Mouse (Mus musculus) c-Kit-positive CD71-positive TER-119-negative erythroid progenitor cells, embryonic 14.5 days (primary cell): Measurements from ENCODE around the gene Htra3.

Experiments
- DNase-seq: peaks from one replicate; pipeline ENCODE4 v3.0.0-alpha.2; 2013; ENCODE audit warnings: low read depth

The Htra3 gene

DNA sequence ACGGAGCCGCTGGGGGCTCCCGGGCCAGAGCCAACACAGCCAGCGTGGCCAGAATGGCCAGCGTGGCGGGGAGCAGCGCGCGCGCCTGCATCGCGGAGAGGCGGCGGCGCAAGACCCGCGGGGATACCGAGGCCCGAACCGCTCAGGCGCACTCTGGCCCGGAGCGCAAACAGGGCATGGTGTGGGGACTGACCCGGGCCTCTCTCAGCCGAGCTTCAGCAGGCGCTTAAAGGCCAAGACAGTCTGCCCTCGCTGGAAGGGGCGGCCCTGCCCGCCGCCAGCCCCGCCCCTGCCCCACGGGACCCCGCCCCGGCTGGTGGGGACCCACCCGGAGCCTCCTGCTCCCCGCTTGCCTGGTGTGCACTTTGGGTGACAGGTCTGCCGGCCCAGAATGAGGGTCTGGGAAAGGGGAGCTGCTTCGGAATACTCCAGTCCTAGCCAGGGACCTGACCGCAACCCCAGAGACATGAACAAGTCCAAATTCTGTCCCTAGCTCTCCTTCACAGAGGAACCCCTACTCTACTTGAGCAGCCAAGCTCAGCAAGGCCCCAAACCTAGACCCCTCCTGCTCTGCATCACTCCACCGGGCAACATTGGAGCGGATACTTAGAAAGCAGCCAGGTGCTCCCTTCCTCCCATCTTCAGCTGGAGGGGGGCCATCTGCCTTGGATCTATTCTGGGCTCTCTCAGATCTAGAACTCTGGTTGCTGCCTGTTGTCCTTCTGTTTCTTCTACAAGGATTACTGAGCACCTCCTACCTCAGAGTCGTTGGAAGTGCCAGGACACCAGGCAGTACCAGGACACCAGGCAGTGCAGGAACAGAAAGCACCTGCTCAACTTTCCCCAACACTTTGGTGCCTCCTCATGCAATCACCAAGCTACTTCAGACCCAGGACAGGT, at the start of gene Htra3:
Gene Htra3 (minus strand): TSS at position 527 of the 900 bp plus-strand sequence.
- no peak for DNase-seq

- DNase-seq: no peak
These were observed 49.4 kb upstream of the Htra3 start for GRCm38 (mm10) chr5:35728957-35729460.

DNA sequence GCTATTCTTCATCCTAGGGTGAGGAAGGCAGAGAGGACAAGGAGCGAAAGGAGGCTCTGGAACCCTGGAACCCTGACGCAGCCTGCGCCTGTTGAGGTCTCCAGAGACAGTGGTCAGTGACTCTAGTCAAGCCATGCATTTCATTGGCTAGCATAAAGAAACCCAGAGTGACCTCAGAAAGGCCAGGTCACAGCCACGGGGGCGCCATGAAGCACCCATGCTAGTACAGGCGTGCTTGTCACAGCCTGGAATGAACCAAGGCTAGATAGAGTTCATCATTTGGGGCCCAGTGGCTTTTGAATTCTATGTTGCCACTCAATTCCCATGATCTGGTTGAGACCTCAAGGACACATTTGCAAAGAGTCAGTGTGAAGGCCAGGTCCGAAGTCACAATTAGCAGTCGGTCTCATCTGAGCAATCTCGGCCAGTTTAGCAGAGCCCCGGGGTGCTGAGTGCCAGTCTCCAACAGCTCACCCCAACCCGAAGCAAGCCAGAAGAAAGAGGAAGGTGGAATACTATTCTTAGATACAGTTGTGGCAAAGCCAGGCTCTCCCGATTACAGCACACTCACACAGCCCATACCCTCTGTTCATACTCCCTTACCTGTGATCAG, 48.9 kb upstream of the Htra3 start:
- DNase-seq: no peak

DNA sequence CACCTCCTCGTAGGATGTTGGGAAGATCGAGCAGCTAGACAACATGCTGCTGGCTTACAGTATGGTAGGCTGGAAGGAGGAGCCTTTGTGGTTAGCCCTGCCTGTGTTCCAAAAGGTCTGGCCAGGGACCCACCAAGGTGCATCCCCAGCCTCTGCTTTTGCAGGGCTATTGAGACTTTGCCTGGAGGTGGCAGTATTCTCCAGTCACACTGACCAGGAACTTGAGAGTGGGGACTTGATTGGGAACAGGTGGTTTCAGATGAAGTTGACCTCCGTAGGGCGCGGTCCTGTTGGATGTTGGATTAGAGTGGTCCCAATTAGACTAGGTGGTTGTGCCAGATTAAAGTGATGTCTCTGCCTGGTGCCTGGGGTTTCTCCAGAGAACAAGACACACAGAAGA, 47.9 kb upstream of the Htra3 start:
- no peak for DNase-seq

- no peak for DNase-seq
These were observed 46.3 kb upstream of the Htra3 start for GRCm38 (mm10) chr5:35725840-35726239.

- no peak for DNase-seq
These were observed 44.3 kb upstream of the Htra3 start for GRCm38 (mm10) chr5:35723900-35724299.

DNA sequence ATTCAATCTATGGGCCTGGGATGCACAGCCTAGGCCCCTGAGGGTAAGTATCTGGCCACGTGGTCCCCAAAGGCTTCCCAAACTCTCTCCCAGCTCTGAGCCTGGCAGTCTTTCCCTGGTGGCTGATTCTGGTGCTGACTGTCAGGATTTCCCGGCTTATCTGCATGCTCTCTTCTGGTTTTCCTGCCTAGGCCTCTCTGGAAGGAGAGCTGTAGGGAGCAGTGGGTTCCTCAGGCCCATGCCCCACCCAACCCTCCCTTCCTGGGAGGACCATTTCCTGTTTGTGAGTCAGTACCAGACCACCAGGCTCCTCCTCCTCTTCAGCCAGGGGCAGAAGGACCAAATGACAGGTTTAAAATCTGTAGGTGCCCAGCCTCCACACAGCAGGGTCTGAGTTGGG, 43.1 kb upstream of the Htra3 start:
- no peak for DNase-seq

DNA sequence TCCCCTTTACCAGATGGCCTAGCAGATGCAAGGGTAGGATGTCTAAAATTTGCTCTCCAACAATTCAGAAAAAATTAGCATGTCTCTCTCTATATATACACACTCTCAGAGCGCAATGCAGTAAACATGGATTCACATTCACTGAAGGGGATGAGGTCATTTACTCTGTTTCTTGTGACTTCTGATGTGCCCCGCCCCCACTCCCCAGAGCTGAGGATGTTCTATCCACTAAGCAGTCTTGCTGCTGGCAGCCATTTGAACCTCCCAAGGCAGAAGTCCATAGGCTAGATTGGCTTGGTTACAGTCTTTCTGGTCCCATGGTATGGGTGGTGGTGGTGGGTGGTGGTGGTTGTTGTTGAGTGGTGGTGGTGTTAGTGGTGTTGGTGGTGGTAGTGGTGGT, 42.4 kb upstream of the Htra3 start:
- no peak for DNase-seq

- no peak for DNase-seq
These were observed 40.3 kb upstream of the Htra3 start for GRCm38 (mm10) chr5:35719880-35720279.

- no peak for DNase-seq
These were observed 39.8 kb upstream of the Htra3 start for GRCm38 (mm10) chr5:35719343-35719742.

DNA sequence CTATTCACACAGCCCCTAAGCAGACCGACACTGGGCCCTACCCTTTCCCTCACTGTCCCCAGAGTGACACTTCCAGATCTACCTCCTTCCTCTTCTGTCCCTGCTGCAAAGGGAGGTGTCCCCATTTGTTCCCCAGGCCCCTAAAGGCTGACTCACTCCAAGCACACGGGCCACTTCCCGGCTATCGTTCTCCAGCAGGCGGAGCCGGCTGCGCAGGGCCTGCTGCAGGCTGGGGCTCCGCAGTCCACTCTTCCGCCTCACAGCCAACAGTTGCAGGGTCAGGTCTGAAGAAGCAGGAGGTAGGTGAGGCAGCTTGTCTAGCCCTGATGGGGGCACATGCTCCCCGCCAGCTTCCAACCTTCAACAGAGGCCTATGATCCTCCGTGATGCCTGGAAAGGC, 39.2 kb upstream of the Htra3 start:
- DNase-seq: no peak

- DNase-seq: no peak
These were observed 38.4 kb upstream of the Htra3 start for GRCm38 (mm10) chr5:35717946-35718345.

- no peak for DNase-seq
These were observed 37.9 kb upstream of the Htra3 start for GRCm38 (mm10) chr5:35717455-35717854.

GRCm38 (mm10) chr5:35713649-35714354, 34.2 kb upstream of the Htra3 start:
- DNase-seq: peak; percentile 21

DNA sequence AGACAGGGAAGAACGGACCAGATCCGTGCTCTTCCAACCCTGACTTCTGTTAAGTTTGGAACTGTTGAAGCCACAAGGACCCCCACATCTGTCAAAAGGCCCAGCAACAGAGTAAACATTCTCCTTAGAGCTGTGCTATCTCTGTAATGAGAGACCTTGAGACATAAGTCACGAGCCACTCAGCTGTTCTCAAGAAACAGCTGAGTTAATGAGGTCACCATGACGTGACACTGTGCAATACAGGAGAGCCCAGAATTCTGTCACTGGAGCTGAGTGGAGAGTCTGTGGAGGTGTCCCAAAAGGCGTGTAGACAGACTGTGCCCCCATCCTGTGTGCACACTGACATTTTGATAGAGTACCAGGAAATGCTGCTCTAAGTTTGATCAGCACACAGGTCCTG, 32.9 kb upstream of the Htra3 start:
- no peak for DNase-seq

DNA sequence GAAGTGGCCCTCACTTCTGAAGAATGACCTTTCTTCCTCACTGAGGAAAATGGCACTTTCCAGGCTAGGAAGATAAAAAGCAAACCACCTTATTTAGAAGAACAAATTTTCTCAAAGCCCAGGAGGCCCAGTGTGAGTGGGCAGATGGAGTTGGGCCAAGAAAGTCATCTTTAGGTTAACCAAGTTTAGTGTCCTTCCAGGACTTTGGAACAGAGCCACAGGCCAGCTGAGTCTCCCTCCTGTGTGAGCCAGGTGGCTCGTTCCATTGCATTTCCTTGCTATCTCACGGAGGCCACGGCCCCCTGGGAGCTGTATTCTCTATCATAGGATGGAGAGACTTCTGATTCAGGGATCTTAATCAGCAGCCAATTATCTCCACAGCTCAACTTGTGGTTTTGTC, 31.3 kb upstream of the Htra3 start:
- no peak for DNase-seq

- no peak for DNase-seq
These were observed 30.9 kb upstream of the Htra3 start for GRCm38 (mm10) chr5:35710481-35710880.

DNA sequence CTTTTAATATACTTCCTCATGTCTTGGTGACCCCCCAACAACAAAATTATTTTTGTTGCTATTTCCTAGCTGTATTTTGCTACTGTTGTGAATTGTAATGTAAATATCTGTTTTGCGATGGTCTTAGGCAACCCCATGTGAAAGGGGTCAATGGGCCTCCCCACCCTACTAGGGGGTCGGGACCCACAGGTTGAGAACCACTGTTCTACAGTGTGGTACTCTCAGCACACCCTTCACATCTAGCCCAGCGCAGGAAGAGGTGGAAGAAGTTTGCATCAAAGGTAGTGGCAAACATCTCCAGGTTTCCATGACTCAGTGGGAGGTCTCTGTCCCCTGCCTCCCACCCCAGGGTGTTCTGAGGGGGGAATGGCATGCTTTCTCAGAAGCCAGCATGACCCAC, 25.8 kb upstream of the Htra3 start:
- no peak for DNase-seq

DNA sequence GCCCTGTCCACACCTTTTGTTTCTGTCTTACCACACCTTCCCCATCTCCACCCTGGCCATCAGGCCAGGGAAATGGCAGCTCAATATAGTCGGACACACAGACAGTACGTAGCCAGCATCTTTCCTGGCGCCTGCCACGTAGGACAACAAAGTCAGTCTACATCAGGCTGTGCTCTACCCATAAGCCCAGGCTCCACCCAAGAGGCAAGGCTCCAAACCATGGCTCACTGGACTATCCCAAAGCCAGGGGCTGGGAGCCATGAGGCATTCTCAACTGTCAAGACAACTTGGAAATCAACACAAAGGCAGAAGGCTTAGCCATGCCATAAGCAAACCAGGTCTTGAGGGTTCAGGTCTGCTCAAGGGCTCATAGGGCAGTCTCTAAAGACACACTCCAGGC, 24.2 kb upstream of the Htra3 start:
- DNase-seq: no peak

- DNase-seq: no peak
These were observed 23.6 kb upstream of the Htra3 start for GRCm38 (mm10) chr5:35703183-35703582.

DNA sequence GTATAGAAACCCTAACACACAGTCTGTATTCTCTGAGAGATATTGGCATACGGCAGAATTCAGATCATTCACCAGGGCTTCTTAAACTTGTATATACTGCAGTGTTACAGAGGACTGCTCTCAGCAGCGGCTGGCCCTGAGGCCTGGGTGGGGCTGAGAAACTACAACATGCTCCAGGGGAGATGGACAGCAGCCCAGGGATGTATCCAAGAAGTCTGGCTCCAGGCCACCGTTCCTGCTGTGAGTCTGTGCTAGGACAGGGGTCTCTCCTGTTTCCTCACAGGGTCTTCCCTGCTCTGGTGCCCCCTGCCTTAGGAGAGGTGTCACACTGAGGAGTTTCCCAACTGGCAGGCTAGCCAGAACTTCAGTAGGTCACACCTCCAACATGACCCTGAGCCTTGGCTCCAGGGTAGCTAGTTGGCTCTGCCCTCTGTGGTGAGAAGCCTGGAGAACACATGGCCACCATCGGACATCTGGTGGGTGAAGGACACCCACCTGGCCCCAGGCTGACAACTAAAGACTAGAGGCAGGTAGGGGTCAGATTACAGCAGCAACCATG, 23.1 kb upstream of the Htra3 start:
- DNase-seq: no peak

DNA sequence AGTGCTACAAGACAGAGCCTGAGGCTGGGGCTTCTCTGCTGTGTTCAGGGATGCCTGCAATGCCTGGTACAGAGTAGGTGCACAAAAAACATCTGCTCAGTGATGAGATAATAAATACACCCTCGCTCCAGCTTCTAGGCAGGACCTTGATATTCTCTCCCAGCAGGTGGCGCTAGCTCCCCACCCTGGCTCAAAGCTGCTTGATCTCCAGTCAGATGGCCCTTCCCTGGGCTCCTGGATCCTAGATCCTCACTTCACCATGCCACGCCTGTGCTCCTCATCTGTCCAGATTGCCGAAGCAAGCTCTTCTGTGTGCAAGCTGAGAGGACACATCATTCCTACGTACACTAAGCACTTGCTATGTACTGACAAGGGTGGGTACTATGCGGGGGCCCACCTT, 21.5 kb upstream of the Htra3 start:
- DNase-seq: peak; percentile 30
